Mouse (Mus musculus): ENCODE results near the gene Adgrl2.

DNA sequence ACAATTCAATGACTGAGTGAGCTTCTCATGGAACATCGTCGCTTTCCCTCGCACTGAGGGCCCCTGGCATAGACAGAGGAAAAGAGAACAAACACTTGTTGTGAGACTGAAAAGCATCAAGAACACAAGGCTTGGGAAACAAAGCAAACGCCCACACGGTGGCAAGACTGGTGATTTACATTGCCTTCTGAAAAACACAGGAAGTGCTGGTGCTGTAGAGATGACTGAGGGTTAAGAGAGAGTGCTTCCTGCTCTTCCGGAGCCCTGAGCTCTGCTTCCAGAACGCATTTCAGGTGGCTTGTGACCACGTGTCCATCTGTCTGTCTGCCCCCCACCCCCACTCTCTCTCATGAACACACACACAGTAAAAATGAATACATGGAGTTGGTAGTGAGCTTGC is 122.7 kb downstream of the Adgrl2 start:
- TF ChIP-seq CTCF (IDR thresholded peaks at IDR 0.05) (no peak), POLR2A (IDR thresholded peaks at IDR 0.05; ENCODE audit: insufficient read depth, low read depth, low read length) (no peak), EP300 (IDR thresholded peaks at IDR 0.05; ENCODE audit: insufficient read depth, low read depth, low read length) (no peak)
